ENCODE assay signal across 8 mouse cellular contexts in the genomic region with DNA sequence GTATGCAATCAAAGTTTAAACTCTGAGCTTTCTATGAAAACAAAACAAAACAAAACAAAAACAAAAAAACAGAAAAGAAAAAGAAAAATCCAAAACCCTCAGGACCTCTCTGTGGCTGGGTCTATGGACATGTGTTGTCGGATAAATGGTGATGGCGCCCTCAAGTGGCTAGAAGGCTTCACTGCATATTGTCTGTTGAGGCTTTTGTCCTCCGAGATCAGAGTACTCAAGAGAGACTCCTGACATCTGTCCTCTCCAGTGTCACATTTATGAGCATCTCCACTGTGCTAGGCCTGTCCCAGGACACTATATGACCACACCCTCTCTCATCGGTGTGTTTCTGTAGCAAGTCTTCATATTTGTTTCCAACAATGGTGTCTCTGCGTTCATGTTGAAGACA.
A peak's percentile ranks its signal among the peaks of the same experiment; 100 is the strongest.
DNase-seq lines count a peak whose midpoint lies in the region; ATAC-seq and TF ChIP-seq lines count a peak whose summit lies in the region.

No protein-coding gene starts in this region.

- TF ChIP-seq CTCF in liver, adult 2 months (IDR thresholded peaks at IDR 0.05; ENCODE audit: low read depth, low read length), result peak; percentile 46; the same call in 1 of the 2 replicates

- H3K27ac ChIP-seq in kidney, embryonic 15.5 days, result no peak overlapping the region
- H3K27ac ChIP-seq in liver, adult 2 months (replicated peaks; ENCODE audit: insufficient read depth, low read depth, low read length), result no peak overlapping the region
- H3K27ac ChIP-seq in neural tube, embryonic 12.5 days, result no peak overlapping the region

- 17% methylated on average over 5 of the region's 5 CpGs for WGBS in kidney, embryonic 15.5 days
- 31% methylated on average over 5 of the region's 5 CpGs for WGBS in liver, adult 2 months
- WGBS in neural tube, embryonic 12.5 days, result 24% methylated on average over 5 of the region's 5 CpGs

- ATAC-seq in kidney, embryonic 15.5 days (replicated peaks; ENCODE audit: low FRiP score), result peak; percentile 57; the same call in 1 of the 2 replicates
- peak; percentile 49 for ATAC-seq in neural tube, embryonic 12.5 days (ENCODE audit: low FRiP score, low read depth)

- no peaks in the 10 kb centered on the region for H3K9me3 ChIP-seq in kidney, embryonic 15.5 days (replicated peaks)
- H3K9me3 ChIP-seq in neural tube, embryonic 12.5 days, result peaks cover 5% of the 10 kb centered on the region; the same call in 1 of the 2 replicates

- H3K4me3 ChIP-seq in kidney, embryonic 15.5 days (replicated peaks), result no peak overlapping the region
- no peak overlapping the region for H3K4me3 ChIP-seq in liver, adult 2 months (ENCODE audit: insufficient read depth, low read depth, low read length)
- H3K4me3 ChIP-seq in neural tube, embryonic 12.5 days, result no peak overlapping the region

- H3K79me2 ChIP-seq in liver, adult 2 months (ENCODE audit: control insufficient read depth, insufficient read depth, low read length), result no peaks in the 10 kb centered on the region

- peak; percentile 66 to 70 for DNase-seq in B cell, adult 2 months
- DNase-seq in adrenal gland, postnatal 10 days, result peak; percentile 86
- DNase-seq in embryo, embryonic 9.5 days (ENCODE audit: extremely low spot score), result peak; percentile 85
- DNase-seq in gastrocnemius, postnatal 4 days (ENCODE audit: low spot score in 2 of 2), result peak; percentile 61 to 81
- peak; percentile 34 for DNase-seq in liver, adult 2 months (ENCODE audit: extremely low read depth, low read depth, low spot score)
- peak; percentile 68 for DNase-seq in telencephalon, adult 2 months (ENCODE audit: low read depth, low spot score)

- TF ChIP-seq POLR2A in liver, adult 2 months (IDR thresholded peaks at IDR 0.05; ENCODE audit: extremely low read depth, insufficient read depth, low read length), result no peak

- peaks cover 28% of the 10 kb centered on the region for H3K36me3 ChIP-seq in kidney, embryonic 15.5 days
- no peaks in the 10 kb centered on the region for H3K36me3 ChIP-seq in liver, adult 2 months (ENCODE audit: control insufficient read depth, insufficient read depth, low read length)
- H3K36me3 ChIP-seq in neural tube, embryonic 12.5 days, result peaks cover 29% of the 10 kb centered on the region

- no peaks in the 10 kb centered on the region for H3K27me3 ChIP-seq in kidney, embryonic 15.5 days
- peaks cover 3% of the 10 kb centered on the region; the same call in 1 of the 2 replicates for H3K27me3 ChIP-seq in liver, adult 2 months (ENCODE audit: control insufficient read depth, insufficient read depth, low read length)
- H3K27me3 ChIP-seq in neural tube, embryonic 12.5 days (replicated peaks), result no peaks in the 10 kb centered on the region

- H3K4me1 ChIP-seq in kidney, embryonic 15.5 days, result peaks cover 16% of the 10 kb centered on the region
- no peaks in the 10 kb centered on the region for H3K4me1 ChIP-seq in liver, adult 2 months (ENCODE audit: control insufficient read depth, insufficient read depth, low read length)
- H3K4me1 ChIP-seq in neural tube, embryonic 12.5 days, result peaks cover 13% of the 10 kb centered on the region

- no peak overlapping the region for H3K4me2 ChIP-seq in kidney, embryonic 15.5 days
- H3K4me2 ChIP-seq in neural tube, embryonic 12.5 days (replicated peaks), result no peak overlapping the region

- no peak overlapping the region for H3K9ac ChIP-seq in kidney, embryonic 15.5 days
- H3K9ac ChIP-seq in liver, adult 2 months (ENCODE audit: low read depth, low read length), result no peak overlapping the region
- H3K9ac ChIP-seq in neural tube, embryonic 12.5 days, result no peak overlapping the region

Comparison
In these comparisons a context has a peak if more than half of its experiments do, and no peak if none do; other contexts are left out.
1. DNase-seq: peak in every context shown above with its lines; median percentile 86 in adrenal gland, postnatal 10 days; 85 in embryo, embryonic 9.5 days; 71 in gastrocnemius, postnatal 4 days; 68 in B cell, adult 2 months; 68 in telencephalon, adult 2 months; 34 in liver, adult 2 months.